Mouse (Mus musculus) cerebellum, adult 9-10 months (tissue): ENCODE measurements around the gene Ebf1.

Experiments used
- DNase-seq: peaks from one replicate; pipeline ENCODE4 v3.0.0; 2022

Gene Ebf1

DNA sequence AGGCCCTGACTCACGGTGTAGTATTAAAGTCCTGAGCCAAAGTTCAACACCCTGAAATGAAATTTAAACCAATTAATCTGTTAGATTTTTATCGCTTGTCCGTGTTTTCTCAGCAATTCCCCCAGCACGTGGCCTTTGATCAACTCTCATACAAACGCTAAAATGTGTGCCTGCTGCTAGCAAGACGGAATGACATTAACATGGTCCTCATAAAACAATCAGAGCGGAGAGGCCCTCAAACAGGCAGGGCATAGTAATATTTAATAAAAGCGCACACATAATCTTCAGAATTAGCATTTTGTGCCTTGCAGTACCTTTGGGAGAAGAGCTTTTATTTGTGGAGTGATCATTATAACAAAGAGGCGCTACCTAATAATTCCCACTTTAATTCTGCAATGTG, 287.0 kb downstream of the Ebf1 start:
- no peak for DNase-seq

- no peak for DNase-seq
These were observed 289.3 kb downstream of the Ebf1 start for GRCm38 (mm10) chr11:44906456-44906855.

- no peak for DNase-seq
These were observed 294.6 kb downstream of the Ebf1 start for GRCm38 (mm10) chr11:44911765-44912164.

DNA sequence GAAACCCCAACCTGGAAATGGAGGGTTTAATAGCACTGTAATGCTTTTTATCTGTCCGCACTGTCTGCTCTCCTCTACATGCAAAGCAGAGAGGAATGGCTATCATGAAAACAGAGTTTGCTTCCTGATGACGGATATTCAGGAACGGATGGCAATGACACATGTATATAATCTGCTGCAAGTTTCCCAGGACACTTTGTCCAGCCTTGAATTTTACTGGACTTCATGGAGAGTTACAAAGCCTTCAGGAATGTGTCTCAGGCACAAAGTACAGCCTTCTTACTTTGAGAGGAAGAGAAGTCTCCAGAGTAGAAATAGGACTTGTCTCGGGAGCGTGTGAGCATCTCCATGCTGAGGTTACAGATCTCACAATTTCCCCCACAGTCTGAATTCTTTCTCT, 296.7 kb downstream of the Ebf1 start:
- DNase-seq: no peak

GRCm38 (mm10) chr11:44917059-44917458, 299.9 kb downstream of the Ebf1 start:
- no peak for DNase-seq

DNA sequence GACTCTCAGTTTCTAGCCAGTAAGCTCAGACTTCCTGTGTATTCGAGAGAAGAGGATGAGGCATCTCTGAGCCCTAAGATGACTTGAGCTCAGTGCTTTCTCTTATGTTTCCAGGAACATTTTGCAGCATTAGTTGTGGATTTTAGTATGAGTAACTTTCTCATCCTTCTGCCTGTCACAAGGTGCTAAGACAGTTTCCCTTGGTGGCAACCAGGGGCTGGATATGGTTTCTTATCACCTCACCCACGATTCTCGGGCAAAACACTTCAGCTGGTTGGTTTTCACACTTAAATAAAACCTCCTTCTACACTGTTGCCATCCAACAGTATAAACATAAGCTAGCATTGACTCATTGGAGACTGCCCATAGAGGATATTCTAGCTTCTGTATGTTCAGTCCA, 306.0 kb downstream of the Ebf1 start:
- DNase-seq: no peak

GRCm38 (mm10) chr11:44923868-44924508, 306.9 kb downstream of the Ebf1 start:
- DNase-seq: no peak

DNA sequence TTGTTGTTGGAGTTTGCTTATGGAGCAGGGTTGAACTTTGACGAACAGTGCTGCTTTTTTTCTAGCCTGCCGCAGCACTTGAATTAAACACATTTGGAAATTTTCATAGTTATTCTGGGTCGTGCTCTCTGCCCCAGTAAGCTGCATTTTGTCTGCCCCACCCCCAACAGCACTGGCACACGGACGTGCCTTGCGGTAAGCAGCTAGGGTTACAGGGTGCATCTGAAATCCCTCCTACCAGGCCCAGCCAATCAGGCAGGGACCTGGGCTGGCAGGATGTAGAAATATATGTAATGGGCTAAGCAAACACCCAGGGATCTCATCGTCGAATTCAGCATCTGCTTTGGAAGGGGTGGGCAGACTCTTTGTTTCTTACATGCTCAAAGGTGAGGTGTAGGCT, 307.8 kb downstream of the Ebf1 start:
- DNase-seq: no peak

- DNase-seq: no peak
These were observed 308.8 kb downstream of the Ebf1 start for GRCm38 (mm10) chr11:44925806-44926525.

GRCm38 (mm10) chr11:44928403-44928802, 311.3 kb downstream of the Ebf1 start:
- DNase-seq: no peak

- no peak for DNase-seq
These were observed 315.9 kb downstream of the Ebf1 start for GRCm38 (mm10) chr11:44932942-44933483.

GRCm38 (mm10) chr11:44943781-44944180, 326.7 kb downstream of the Ebf1 start:
- no peak for DNase-seq

DNA sequence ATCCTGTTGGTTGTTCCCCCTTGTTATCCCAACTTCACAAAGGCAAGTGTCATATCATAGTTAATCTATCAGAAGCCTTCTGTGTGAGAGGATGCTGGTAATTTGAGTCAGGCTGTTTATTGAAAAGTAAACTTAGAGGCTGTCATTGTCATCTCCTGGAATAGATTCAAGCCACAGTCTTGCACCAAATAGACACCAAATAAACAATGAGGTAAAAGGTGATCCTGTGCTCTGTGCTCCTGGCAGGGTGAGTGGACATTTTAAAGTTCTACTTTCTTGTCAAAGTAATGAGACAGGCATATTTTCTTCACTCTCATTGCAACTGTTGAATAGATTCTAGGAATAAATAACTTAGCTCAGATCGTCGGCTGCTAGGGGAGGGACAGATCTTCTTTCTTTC, 327.3 kb downstream of the Ebf1 start:
- no peak for DNase-seq

DNA sequence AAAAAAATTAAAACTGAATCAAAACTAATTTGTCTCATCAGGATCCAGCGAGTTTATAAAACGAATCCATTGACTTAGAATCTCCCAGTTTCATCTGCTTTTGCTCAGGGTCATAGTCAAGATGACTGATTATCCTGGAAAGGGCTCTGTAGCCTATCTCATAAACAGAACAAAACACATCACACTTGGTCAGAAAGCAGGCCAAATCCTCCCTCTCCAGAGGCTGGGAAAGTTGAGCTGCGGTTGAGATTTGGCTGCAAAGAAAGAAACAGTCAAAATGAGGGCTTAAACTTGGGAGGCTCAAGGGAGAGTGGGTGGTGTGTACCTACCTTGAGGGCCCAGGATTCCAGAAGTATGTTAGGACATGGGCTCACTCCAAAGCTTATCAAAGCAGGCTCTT, 329.5 kb downstream of the Ebf1 start:
- DNase-seq: no peak

DNA sequence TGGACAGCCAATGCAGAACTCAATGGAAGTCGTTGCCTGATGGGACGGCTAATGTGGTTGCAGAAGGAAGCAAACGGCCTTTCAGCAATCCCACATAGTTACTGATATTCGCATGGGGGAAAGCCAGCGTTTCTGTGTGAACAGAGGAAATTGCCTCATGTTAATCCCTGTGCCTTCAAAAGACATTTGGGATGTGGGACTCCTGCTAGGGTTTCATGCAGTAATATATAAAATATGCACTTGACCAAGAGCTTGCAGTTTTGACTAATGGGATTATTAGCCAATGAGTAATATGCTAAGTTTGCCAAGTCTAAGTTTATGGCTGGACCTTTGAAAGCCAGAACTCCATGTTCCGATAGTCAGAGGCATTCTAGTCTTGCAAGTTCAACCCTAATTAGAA, 331.4 kb downstream of the Ebf1 start:
- DNase-seq: no peak

DNA sequence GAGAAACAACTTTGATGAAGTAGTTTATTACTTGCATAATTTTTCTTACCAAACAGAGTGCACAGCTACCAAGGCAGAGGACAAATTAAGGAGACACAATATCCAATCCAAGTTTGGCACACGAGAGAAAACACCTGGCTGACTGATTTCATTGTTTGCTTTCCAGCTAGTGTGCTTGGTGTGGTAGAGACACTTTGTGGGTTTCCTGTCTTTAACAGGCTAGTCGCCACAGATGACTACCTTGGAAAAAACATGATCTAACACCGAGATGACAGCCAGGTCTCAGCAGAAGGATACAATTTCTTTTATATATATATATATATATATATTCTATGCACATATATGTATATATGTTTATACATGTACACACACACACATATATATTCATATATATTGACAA, 332.0 kb downstream of the Ebf1 start:
- DNase-seq: no peak

- no peak for DNase-seq
These were observed 333.2 kb downstream of the Ebf1 start for GRCm38 (mm10) chr11:44950319-44950718.

DNA sequence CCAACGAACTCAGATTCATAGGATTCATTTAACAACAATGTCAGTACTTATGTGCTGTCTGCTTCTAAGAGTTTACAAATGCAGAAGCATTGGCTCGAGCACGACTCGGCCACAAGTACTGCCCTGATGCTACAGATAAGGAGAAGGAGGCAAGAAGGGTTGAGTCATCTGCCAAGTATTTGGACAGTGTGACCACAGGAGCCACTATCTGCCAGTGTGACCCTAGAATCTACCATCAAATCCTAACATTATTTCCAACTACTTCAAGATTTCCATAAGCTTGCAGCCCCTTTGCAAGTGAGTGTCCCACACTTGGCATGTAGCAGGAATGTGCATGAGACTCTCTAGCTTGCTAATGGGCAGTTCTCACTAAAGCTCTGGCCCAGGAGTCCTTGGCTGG, 334.4 kb downstream of the Ebf1 start:
- DNase-seq: no peak

DNA sequence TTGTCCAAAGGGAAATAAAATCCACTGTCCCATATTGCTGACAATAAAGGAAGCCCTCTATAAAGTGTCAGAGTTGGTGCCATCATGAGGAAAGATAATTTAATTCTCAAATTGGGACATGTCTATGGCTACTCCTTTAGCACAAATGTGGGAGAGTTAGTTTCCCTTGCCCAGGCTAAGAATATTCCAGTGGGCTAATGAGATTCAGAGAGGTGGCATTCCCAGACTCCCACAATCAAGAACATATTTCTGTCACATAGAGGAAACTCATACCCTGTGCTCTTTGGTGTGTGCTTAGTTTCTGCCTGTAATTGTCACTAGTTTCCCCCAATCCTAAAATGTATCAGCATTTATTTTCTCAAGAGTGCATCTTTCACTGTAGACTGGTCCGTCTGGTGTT, 336.2 kb downstream of the Ebf1 start:
- DNase-seq: no peak

DNA sequence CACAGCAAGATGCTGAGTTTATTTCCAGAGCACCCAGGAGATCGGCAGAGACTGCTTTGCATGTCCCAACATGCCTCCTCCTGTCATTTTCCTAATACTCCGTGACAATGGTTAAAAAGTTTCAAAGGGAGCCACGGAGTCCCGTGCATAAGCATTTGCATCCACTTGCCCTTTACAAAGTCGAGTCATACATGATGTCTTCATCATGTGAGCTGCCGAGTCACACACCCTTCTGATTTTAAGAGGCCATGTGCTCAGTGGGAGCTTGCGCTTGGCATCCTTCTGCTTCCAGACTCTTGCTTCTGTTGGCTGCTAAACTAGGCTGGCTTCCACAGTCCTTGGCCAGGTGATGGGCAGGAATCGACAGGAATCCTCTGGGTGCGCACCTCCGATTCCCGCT, 336.7 kb downstream of the Ebf1 start:
- DNase-seq: peak; percentile 46

GRCm38 (mm10) chr11:44954362-44954761, 337.2 kb downstream of the Ebf1 start:
- DNase-seq: no peak

GRCm38 (mm10) chr11:44962746-44963440, 345.8 kb downstream of the Ebf1 start:
- DNase-seq: no peak

- DNase-seq: no peak
These were observed 351.9 kb downstream of the Ebf1 start for GRCm38 (mm10) chr11:44969011-44969410.

- no peak for DNase-seq
These were observed 357.2 kb downstream of the Ebf1 start for GRCm38 (mm10) chr11:44974271-44974670.
